Mouse (Mus musculus): ENCODE measurements around the gene Rhog. TPM values are rescaled to one million over a fixed set of nuclear protein-coding genes. Genes with fewer than 3 reads are reported as not detected.

The Rhog gene
- polyA plus RNA-seq, 1 experiment, result 20.0 TPM

- H3K9me3 ChIP-seq (replicated peaks; ENCODE audit: control insufficient read depth, insufficient read depth, low read length, poor library complexity, severe bottlenecking), result no peaks in the 10 kb centered on the region
- H3K36me3 ChIP-seq (ENCODE audit: control insufficient read depth, insufficient read depth, low read length, poor library complexity, severe bottlenecking), result no peaks in the 10 kb centered on the region
- peak overlapping the region; percentile 87 for H3K4me3 ChIP-seq (ENCODE audit: low read depth, low read length)
- H3K9ac ChIP-seq (ENCODE audit: low read depth, poor library complexity, severe bottlenecking), result peak overlapping the region; percentile 82
- no peaks in the 10 kb centered on the region for H3K27me3 ChIP-seq (ENCODE audit: control insufficient read depth, insufficient read depth, low read length, poor library complexity, severe bottlenecking)
- peaks cover 4% of the 10 kb centered on the region for H3K4me1 ChIP-seq (ENCODE audit: control insufficient read depth, insufficient read depth, low read length)
- TF ChIP-seq EP300 (IDR thresholded peaks at IDR 0.05; ENCODE audit: insufficient read depth, low read depth, low read length), result no peak
- TF ChIP-seq CTCF (IDR thresholded peaks at IDR 0.05; ENCODE audit: low read depth, low read length), result no peak
- no peak for TF ChIP-seq POLR2A (IDR thresholded peaks at IDR 0.05; ENCODE audit: insufficient read depth, low read length)
- no peak overlapping the region for H3K27ac ChIP-seq (ENCODE audit: insufficient read depth, low read length)
Measured at GRCm38 (mm10) chr7:102249531-102249895, 6.3 kb downstream of the Rhog start.

- H3K27me3 ChIP-seq (ENCODE audit: control insufficient read depth, insufficient read depth, low read length, poor library complexity, severe bottlenecking), result no peaks in the 10 kb centered on the region
- peak overlapping the region; percentile 82 for H3K9ac ChIP-seq (ENCODE audit: low read depth, poor library complexity, severe bottlenecking)
- no peak overlapping the region for H3K27ac ChIP-seq (ENCODE audit: insufficient read depth, low read length)
- peaks cover 4% of the 10 kb centered on the region for H3K4me1 ChIP-seq (ENCODE audit: control insufficient read depth, insufficient read depth, low read length)
- H3K9me3 ChIP-seq (replicated peaks; ENCODE audit: control insufficient read depth, insufficient read depth, low read length, poor library complexity, severe bottlenecking), result no peaks in the 10 kb centered on the region
- no peaks in the 10 kb centered on the region for H3K36me3 ChIP-seq (ENCODE audit: control insufficient read depth, insufficient read depth, low read length, poor library complexity, severe bottlenecking)
- H3K4me3 ChIP-seq (ENCODE audit: low read depth, low read length), result peak overlapping the region; percentile 42
- TF ChIP-seq EP300 (IDR thresholded peaks at IDR 0.05; ENCODE audit: insufficient read depth, low read depth, low read length) (no peak), CTCF (IDR thresholded peaks at IDR 0.05; ENCODE audit: low read depth, low read length) (no peak), POLR2A (IDR thresholded peaks at IDR 0.05; ENCODE audit: insufficient read depth, low read length) (no peak)
Measured at GRCm38 (mm10) chr7:102248691-102249404, 7.0 kb downstream of the Rhog start.

DNA sequence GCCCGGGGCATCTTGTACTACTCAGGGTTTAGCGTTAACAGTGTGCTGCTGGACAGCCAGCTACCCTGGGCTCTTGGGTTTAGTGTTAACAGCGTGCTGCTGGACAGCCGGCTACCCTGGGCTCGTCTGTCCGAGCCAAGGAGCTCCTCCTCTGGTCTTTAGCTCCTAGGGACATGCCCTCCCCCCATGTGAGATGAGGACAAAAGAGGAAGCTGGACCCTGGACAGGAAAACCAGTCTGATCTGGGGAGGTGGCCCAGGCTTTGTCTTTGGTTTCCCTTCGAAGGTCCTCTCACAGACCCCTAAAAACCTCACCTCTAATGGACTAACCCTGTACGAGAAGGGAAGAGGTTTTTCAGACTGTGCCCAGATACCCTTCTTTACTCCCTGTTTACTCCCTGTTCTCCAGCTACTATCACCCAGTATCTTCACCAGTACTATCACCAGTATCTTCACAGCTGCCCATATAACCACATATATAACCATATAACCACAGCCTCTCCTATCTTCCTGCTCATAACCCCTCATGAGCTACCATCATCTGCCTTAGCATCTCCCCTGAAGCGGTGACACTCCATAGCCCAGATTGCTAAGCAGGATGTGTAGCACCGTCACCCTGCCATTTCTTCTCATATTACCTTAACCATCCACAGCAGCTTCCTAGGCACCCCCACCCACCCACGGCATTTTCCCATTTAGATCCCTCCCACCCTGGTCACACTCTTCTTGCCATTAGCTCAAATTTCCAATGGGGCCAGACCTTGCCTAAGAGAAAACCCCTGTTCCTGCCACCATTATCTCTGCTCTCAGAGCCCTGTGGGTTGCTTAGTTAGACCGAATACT lies 8.7 kb downstream of the Rhog start:
- H3K4me1 ChIP-seq (ENCODE audit: control insufficient read depth, insufficient read depth, low read length), result peaks cover 4% of the 10 kb centered on the region
- H3K27me3 ChIP-seq (ENCODE audit: control insufficient read depth, insufficient read depth, low read length, poor library complexity, severe bottlenecking), result no peaks in the 10 kb centered on the region
- no peaks in the 10 kb centered on the region for H3K9me3 ChIP-seq (replicated peaks; ENCODE audit: control insufficient read depth, insufficient read depth, low read length, poor library complexity, severe bottlenecking)
- TF ChIP-seq EP300 (IDR thresholded peaks at IDR 0.05; ENCODE audit: insufficient read depth, low read depth, low read length) (no peak), POLR2A (IDR thresholded peaks at IDR 0.05; ENCODE audit: insufficient read depth, low read length) (no peak), CTCF (IDR thresholded peaks at IDR 0.05; ENCODE audit: low read depth, low read length) (no peak)
- H3K36me3 ChIP-seq (ENCODE audit: control insufficient read depth, insufficient read depth, low read length, poor library complexity, severe bottlenecking), result no peaks in the 10 kb centered on the region
- H3K27ac ChIP-seq (ENCODE audit: insufficient read depth, low read length), result no peak overlapping the region
- H3K4me3 ChIP-seq (ENCODE audit: low read depth, low read length), result no peak overlapping the region
- H3K9ac ChIP-seq (ENCODE audit: low read depth, poor library complexity, severe bottlenecking), result no peak overlapping the region

DNA sequence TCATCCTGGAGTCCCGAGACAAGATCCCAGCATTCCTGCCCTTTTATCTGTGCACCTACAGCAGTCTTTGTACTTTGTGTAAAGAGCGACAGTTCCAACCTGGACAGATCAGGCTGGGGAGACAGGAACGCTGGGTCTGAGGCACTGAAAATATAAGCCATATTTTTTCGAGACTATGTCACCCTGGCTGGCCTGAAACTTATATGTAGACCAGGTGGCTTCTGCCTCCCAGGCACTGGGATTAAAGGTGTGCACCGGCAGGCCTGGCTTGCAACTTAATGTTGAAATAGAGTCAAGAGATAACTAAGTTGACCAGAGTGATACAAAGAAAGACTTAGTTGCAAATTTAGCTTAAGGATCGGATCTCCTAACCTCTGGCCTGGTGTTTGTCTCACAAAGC lies 9.6 kb downstream of the Rhog start:
- no peak overlapping the region for H3K4me3 ChIP-seq (ENCODE audit: low read depth, low read length)
- H3K27ac ChIP-seq (ENCODE audit: insufficient read depth, low read length), result no peak overlapping the region

GRCm38 (mm10) chr7:102245775-102246174 lies 10.1 kb downstream of the Rhog start:
- no peak overlapping the region for H3K4me3 ChIP-seq (ENCODE audit: low read depth, low read length)
- no peaks in the 10 kb centered on the region for H3K36me3 ChIP-seq (ENCODE audit: control insufficient read depth, insufficient read depth, low read length, poor library complexity, severe bottlenecking)
- no peak for TF ChIP-seq CTCF (IDR thresholded peaks at IDR 0.05; ENCODE audit: low read depth, low read length)
- no peak for TF ChIP-seq POLR2A (IDR thresholded peaks at IDR 0.05; ENCODE audit: insufficient read depth, low read length)
- TF ChIP-seq EP300 (IDR thresholded peaks at IDR 0.05; ENCODE audit: insufficient read depth, low read depth, low read length), result no peak
- no peaks in the 10 kb centered on the region for H3K9me3 ChIP-seq (replicated peaks; ENCODE audit: control insufficient read depth, insufficient read depth, low read length, poor library complexity, severe bottlenecking)
- H3K27ac ChIP-seq (ENCODE audit: insufficient read depth, low read length), result no peak overlapping the region
- H3K27me3 ChIP-seq (ENCODE audit: control insufficient read depth, insufficient read depth, low read length, poor library complexity, severe bottlenecking), result no peaks in the 10 kb centered on the region
- H3K4me1 ChIP-seq (ENCODE audit: control insufficient read depth, insufficient read depth, low read length), result peaks cover 4% of the 10 kb centered on the region
- H3K9ac ChIP-seq (ENCODE audit: low read depth, poor library complexity, severe bottlenecking), result no peak overlapping the region

More for the DNA sequence above, 9.6 kb downstream of the Rhog start:
- Histone ChIP-seq H3K9me3 (replicated peaks; ENCODE audit: control insufficient read depth, insufficient read depth, low read length, poor library complexity, severe bottlenecking) (no peaks in the 10 kb centered on the region), H3K4me1 (ENCODE audit: control insufficient read depth, insufficient read depth, low read length) (peaks cover 4% of the 10 kb centered on the region), H3K9ac (ENCODE audit: low read depth, poor library complexity, severe bottlenecking) (no peak overlapping the region), H3K27me3 (ENCODE audit: control insufficient read depth, insufficient read depth, low read length, poor library complexity, severe bottlenecking) (no peaks in the 10 kb centered on the region), H3K36me3 (ENCODE audit: control insufficient read depth, insufficient read depth, low read length, poor library complexity, severe bottlenecking) (no peaks in the 10 kb centered on the region)
- TF ChIP-seq CTCF (IDR thresholded peaks at IDR 0.05; ENCODE audit: low read depth, low read length), result no peak
- TF ChIP-seq POLR2A (IDR thresholded peaks at IDR 0.05; ENCODE audit: insufficient read depth, low read length), result no peak
- TF ChIP-seq EP300 (IDR thresholded peaks at IDR 0.05; ENCODE audit: insufficient read depth, low read depth, low read length), result no peak
